8 mouse cellular contexts compared by ENCODE assay signal in genomic region chr15:10872322-10872967, GRCm38 (mm10).
DNase-seq lines count a peak whose midpoint lies in the region; ATAC-seq and TF ChIP-seq lines count a peak whose summit lies in the region.

No protein-coding gene starts in this region.

- H3K79me2 ChIP-seq in C2C12 (ENCODE audit: control insufficient read depth, insufficient read depth), result no peaks in the 10 kb centered on the region

- 0 out of 2 replicates have a peak overlapping the region, but pooled peaks have one; percentile 8 for H3K4me2 ChIP-seq in liver, embryonic 13.5 days

- peak; percentile 49 to 66 for DNase-seq in cerebellum, postnatal 10 days
- no peak for DNase-seq in cerebellum, adult 11 months
- no peak for DNase-seq in liver, embryonic 13.5 days
- peak; percentile 67 for DNase-seq in retina, postnatal 1 day
- no peak for DNase-seq in right cerebral cortex, postnatal 10 days (ENCODE audit: low spot score in 2 of 2)
- no peak for DNase-seq in cerebellum, postnatal 4 days (ENCODE audit: low spot score in 2 of 2)

- no peaks in the 10 kb centered on the region for H3K9me3 ChIP-seq in liver, embryonic 13.5 days (replicated peaks)

- no peaks in the 10 kb centered on the region; the same call in 1 of the 2 replicates for H3K4me1 ChIP-seq in embryonic fibroblast, embryonic 13.5 days (ENCODE audit: control insufficient read depth, insufficient read depth, low read length)
- H3K4me1 ChIP-seq in liver, embryonic 13.5 days (replicated peaks), result no peaks in the 10 kb centered on the region; the same call in 1 of the 2 replicates

- H3K27ac ChIP-seq in embryonic fibroblast, embryonic 13.5 days (ENCODE audit: insufficient read depth, low read length), result no peak overlapping the region
- no peak overlapping the region for H3K27ac ChIP-seq in liver, embryonic 13.5 days

- peak; percentile 44 for TF ChIP-seq CTCF in C2C12 (IDR thresholded peaks at IDR 0.05; ENCODE audit: control insufficient read depth, insufficient read depth, insufficient read length)
- peak; percentile 50; the same call in 1 of the 2 replicates for TF ChIP-seq CTCF in embryonic fibroblast, embryonic 13.5 days (IDR thresholded peaks at IDR 0.05; ENCODE audit: borderline replicate concordance, insufficient read depth, low read length)

- H3K27me3 ChIP-seq in C2C12 (ENCODE audit: control insufficient read depth, insufficient read depth, insufficient read length), result no peaks in the 10 kb centered on the region
- no peaks in the 10 kb centered on the region for H3K27me3 ChIP-seq in liver, embryonic 13.5 days

- no peaks in the 10 kb centered on the region for H3K36me3 ChIP-seq in C2C12 (ENCODE audit: control insufficient read depth, insufficient read depth)
- H3K36me3 ChIP-seq in liver, embryonic 13.5 days, result no peaks in the 10 kb centered on the region

- TF ChIP-seq POLR2A in embryonic fibroblast, embryonic 13.5 days (IDR thresholded peaks at IDR 0.05; ENCODE audit: low read depth, low read length), result no peak

- ATAC-seq in liver, embryonic 13.5 days (ENCODE audit: low read depth), result no peak

- H3ac ChIP-seq in C2C12 (ENCODE audit: control insufficient read depth, insufficient read length, low read depth), result no peak overlapping the region

- no peaks in the 10 kb centered on the region for H3K79me3 ChIP-seq in C2C12 (ENCODE audit: low read depth)

- WGBS in liver, embryonic 13.5 days (ENCODE audit: insufficient replicate concordance), result 11% methylated on average over 13 of the region's 13 CpGs

- H3K4me3 ChIP-seq in C2C12 (ENCODE audit: insufficient read depth, poor library complexity, severe bottlenecking), result no peak overlapping the region
- no peak overlapping the region for H3K4me3 ChIP-seq in embryonic fibroblast, embryonic 13.5 days (ENCODE audit: insufficient read depth, low read length)
- H3K4me3 ChIP-seq in liver, embryonic 13.5 days (replicated peaks), result no peak overlapping the region

- H3K9ac ChIP-seq in liver, embryonic 13.5 days, result no peak overlapping the region

TF ChIP-seq in C2C12, 6 proteins besides CTCF, POLR2A, EP300 and RAD21:
- no peak for TF ChIP-seq CEBPB (IDR thresholded peaks at IDR 0.05; ENCODE audit: low read depth)
- TF ChIP-seq USF1 (IDR thresholded peaks at IDR 0.05; ENCODE audit: low read depth), result no peak
- TF ChIP-seq FOSL1 (IDR thresholded peaks at IDR 0.05; ENCODE audit: insufficient read depth, low read length, poor library complexity, severe bottlenecking), result no peak
- no peak for TF ChIP-seq MYOG (IDR thresholded peaks at IDR 0.05; ENCODE audit: control insufficient read depth, extremely low read depth, insufficient read length)
- TF ChIP-seq MAX (IDR thresholded peaks at IDR 0.05), result no peak
- TF ChIP-seq MYOD1 (IDR thresholded peaks at IDR 0.05; ENCODE audit: control insufficient read depth, insufficient read length, low read depth), result no peak

Comparison
In these comparisons a context has a peak if more than half of its experiments do, and no peak if none do; other contexts are left out.
1. DNase-seq: peak in cerebellum, postnatal 10 days (2 of 2) and retina, postnatal 1 day (single experiment); none in cerebellum, adult 11 months (single experiment), liver, embryonic 13.5 days (single experiment), right cerebral cortex, postnatal 10 days (0 of 2) and cerebellum, postnatal 4 days (0 of 2).